Mouse (Mus musculus) kidney, postnatal 0 days (tissue): ENCODE measurements at regions not wholly inside any gene's neighbourhood (a gene's known extent, or its start where the extent isn't known, plus 50 kb on each side); places are given as distances from the start of the nearest gene placed in this dataset.

Experiments
- ATAC-seq: fragments of 200-750 bp; cut with Nextera tagmentation; replicated peaks from 2 replicates; pipeline ENCODE4 v1.8.0; 2017; ENCODE audit warnings: low read depth, moderate number of reproducible peaks, moderate TSS enrichment, moderate library complexity; ENCODE audit not compliant: low FRiP score
- DNase-seq: peaks from one replicate; pipeline ENCODE4 v3.0.0-alpha.2; 2016; ENCODE audit warnings: low spot score
- H3K27ac ChIP-seq: fragments of 300-500 bp; sonication (generic); 2 replicates; pipeline ENCODE4 v1.5.1; 2014; ENCODE audit warnings: mild to moderate bottlenecking
- H3K27me3 ChIP-seq: fragments of 300-500 bp; sonication (generic); 2 replicates; pipeline ENCODE4 v1.6.1; 2014; ENCODE audit warnings: low read length, mixed read lengths; ENCODE audit not compliant: insufficient read depth
- H3K36me3 ChIP-seq: fragments of 300-500 bp; sonication (generic); 2 replicates; pipeline ENCODE4 v1.6.1; 2014; ENCODE audit warnings: low read length, mixed read lengths; ENCODE audit not compliant: insufficient read depth
- H3K4me1 ChIP-seq: fragments of 300-500 bp; sonication (generic); replicated peaks from 2 replicates; pipeline ENCODE4 v1.6.1; 2014; ENCODE audit warnings: antibody characterized with exemption, low read length, mixed read lengths; ENCODE audit not compliant: insufficient read depth
- H3K4me2 ChIP-seq: fragments of 300-500 bp; sonication (generic); 2 replicates; pipeline ENCODE4 v1.6.1; 2014; ENCODE audit warnings: mild to moderate bottlenecking, low read length, moderate library complexity, mixed read lengths
- H3K4me3 ChIP-seq: fragments of 300-500 bp; sonication (generic); replicated peaks from 2 replicates; pipeline ENCODE4 v1.5.1; 2014; ENCODE audit warnings: low read depth, low read length
- H3K9ac ChIP-seq: fragments of 300-500 bp; sonication (generic); 2 replicates; pipeline ENCODE4 v1.6.1; 2014; ENCODE audit warnings: low read depth, low read length
- H3K9me3 ChIP-seq: fragments of 300-500 bp; sonication (generic); replicated peaks from 2 replicates; pipeline ENCODE4 v1.6.1; 2016; ENCODE audit warnings: low read length, inconsistent platforms, mixed read lengths
- CTCF ChIP-seq: IDR thresholded peaks from 2 replicates; pipeline ENCODE4 v1.5.1; 2016; ENCODE audit warnings: antibody characterized with exemption, low read depth, mild to moderate bottlenecking, moderate library complexity
- WGBS: fragments of 180-500 bp; shearing (Covaris S2); extraction: QIAGEN DNeasy Blood & Tissue Kit; methylation state at CpG from one replicate; pipeline ENCODE4 v1.1.7; 2014; 5-methylcytosine and 5-hydroxymethylcytosine counted together

- H3K4me1 ChIP-seq = no peaks in the 10 kb centered on the region
- no peak for TF ChIP-seq CTCF
- no peak for ATAC-seq
- H3K27me3 ChIP-seq = no peaks in the 10 kb centered on the region
- H3K36me3 ChIP-seq = no peaks in the 10 kb centered on the region
- no peak overlapping the region for H3K27ac ChIP-seq
- H3K4me2 ChIP-seq = no peak overlapping the region
- H3K9me3 ChIP-seq = no peaks in the 10 kb centered on the region
- no peak overlapping the region for H3K4me3 ChIP-seq
- no peak for DNase-seq
- H3K9ac ChIP-seq = no peak overlapping the region
- whole genome bisulfite sequencing = 52% methylated on average over 2 of the region's 2 CpGs
Observed at GRCm38 (mm10) chr13:57145782-57146181, 250.0 kb upstream of the Trpc7 start.

- WGBS = 50% methylated on average over 5 of the region's 5 CpGs
Observed at GRCm38 (mm10) chr13:57142851-57143250, 247.1 kb upstream of the Trpc7 start.

GRCm38 (mm10) chr13:57142441-57142840 lies 246.6 kb upstream of the Trpc7 start:
- Histone ChIP-seq H3K36me3 (no peaks in the 10 kb centered on the region), H3K27ac (no peak overlapping the region), H3K4me1 (no peaks in the 10 kb centered on the region), H3K4me2 (no peak overlapping the region), H3K9me3 (no peaks in the 10 kb centered on the region), H3K4me3 (no peak overlapping the region), H3K27me3 (no peaks in the 10 kb centered on the region), H3K9ac (no peak overlapping the region)
- no peak for TF ChIP-seq CTCF
- no peak for ATAC-seq
- WGBS = 7% methylated on average over 2 of the region's 2 CpGs
- DNase-seq = no peak

More at GRCm38 (mm10) chr13:57142851-57143250, 247.1 kb upstream of the Trpc7 start:
- Histone ChIP-seq H3K9ac (no peak overlapping the region), H3K4me2 (no peak overlapping the region), H3K9me3 (no peaks in the 10 kb centered on the region), H3K36me3 (no peaks in the 10 kb centered on the region), H3K4me3 (no peak overlapping the region), H3K27ac (no peak overlapping the region), H3K4me1 (no peaks in the 10 kb centered on the region), H3K27me3 (no peaks in the 10 kb centered on the region)
- no peak for TF ChIP-seq CTCF
- no peak for ATAC-seq
- DNase-seq = peak; percentile 10

GRCm38 (mm10) chr13:57115936-57116335 lies 220.1 kb upstream of the Trpc7 start:
- H3K9me3 ChIP-seq = no peaks in the 10 kb centered on the region
- DNase-seq = peak; percentile 10
- H3K9ac ChIP-seq = no peak overlapping the region
- H3K36me3 ChIP-seq = no peaks in the 10 kb centered on the region
- no peak for ATAC-seq
- TF ChIP-seq CTCF = no peak
- H3K4me3 ChIP-seq = no peak overlapping the region
- 20% methylated on average over 9 of the region's 9 CpGs for WGBS
- no peak overlapping the region for H3K4me2 ChIP-seq
- no peaks in the 10 kb centered on the region for H3K27me3 ChIP-seq
- H3K4me1 ChIP-seq = no peaks in the 10 kb centered on the region
- H3K27ac ChIP-seq = no peak overlapping the region

GRCm38 (mm10) chr13:57107956-57108355 lies 212.2 kb upstream of the Trpc7 start:
- DNase-seq = no peak
- H3K36me3 ChIP-seq = no peaks in the 10 kb centered on the region
- TF ChIP-seq CTCF = no peak
- ATAC-seq = no peak
- H3K4me3 ChIP-seq = no peak overlapping the region
- 21% methylated on average over 12 of the region's 12 CpGs for WGBS
- H3K9me3 ChIP-seq = no peaks in the 10 kb centered on the region
- no peaks in the 10 kb centered on the region for H3K4me1 ChIP-seq
- no peak overlapping the region for H3K27ac ChIP-seq
- H3K4me2 ChIP-seq = no peak overlapping the region
- H3K27me3 ChIP-seq = no peaks in the 10 kb centered on the region
- no peak overlapping the region for H3K9ac ChIP-seq

GRCm38 (mm10) chr13:57099601-57100000 lies 203.8 kb upstream of the Trpc7 start:
- no peaks in the 10 kb centered on the region for H3K4me1 ChIP-seq
- H3K4me3 ChIP-seq = no peak overlapping the region
- H3K4me2 ChIP-seq = no peak overlapping the region
- ATAC-seq = no peak
- H3K9me3 ChIP-seq = no peaks in the 10 kb centered on the region
- no peak for DNase-seq
- H3K9ac ChIP-seq = no peak overlapping the region
- WGBS = 92% methylated on average over 7 of the region's 7 CpGs
- TF ChIP-seq CTCF = no peak
- H3K27ac ChIP-seq = no peak overlapping the region
- H3K36me3 ChIP-seq = no peaks in the 10 kb centered on the region
- H3K27me3 ChIP-seq = no peaks in the 10 kb centered on the region

GRCm38 (mm10) chr13:57091886-57092285 lies 196.1 kb upstream of the Trpc7 start:
- no peaks in the 10 kb centered on the region for H3K27me3 ChIP-seq
- no peak overlapping the region for H3K9ac ChIP-seq
- H3K4me1 ChIP-seq = no peaks in the 10 kb centered on the region
- no peaks in the 10 kb centered on the region for H3K36me3 ChIP-seq
- ATAC-seq = no peak
- TF ChIP-seq CTCF = no peak
- no peak overlapping the region for H3K27ac ChIP-seq
- DNase-seq = no peak
- H3K4me2 ChIP-seq = no peak overlapping the region
- no peak overlapping the region for H3K4me3 ChIP-seq
- 91% methylated on average over 8 of the region's 8 CpGs for WGBS
- no peaks in the 10 kb centered on the region for H3K9me3 ChIP-seq
